Mouse (Mus musculus): ENCODE results near the gene Arhgap10. TPM values are rescaled to one million over a fixed set of nuclear protein-coding genes. Genes with fewer than 3 reads are reported as not detected.

Arhgap10 gene
- total and polyA plus RNA-seq, 3 experiments = 13.1 to 22.8 TPM; not detected in 1

- Histone ChIP-seq H3K4me1 (ENCODE audit: control insufficient read depth in 1 of 2, insufficient read depth in 2 of 2, low read length in 2 of 2) (peaks cover 2 to 3% of the 10 kb centered on the region in 2 experiments; a peak in 3 of 4 replicates), H3K36me3 (ENCODE audit: control insufficient read depth in 1 of 2, insufficient read depth in 2 of 2, low read length in 2 of 2) (peaks cover 0 to 7% of the 10 kb centered on the region in 2 experiments; a peak in 2 of 4 replicates), H3K4me3 (ENCODE audit: control insufficient read depth in 1 of 2, insufficient read depth in 1 of 2, low read depth in 2 of 2, low read length in 2 of 2) (no peak overlapping the region), H3K27ac (ENCODE audit: control insufficient read depth, low read depth, low read length) (no peak overlapping the region), H3K79me2 (ENCODE audit: control insufficient read depth, insufficient read depth, low read length, poor library complexity) (peaks cover 4% of the 10 kb centered on the region; the same call in 1 of the 2 replicates), H3K27me3 (ENCODE audit: control insufficient read depth in 1 of 2, insufficient read depth in 2 of 2, low read length in 2 of 2) (no peaks in the 10 kb centered on the region), H3K9me3 (replicated peaks; ENCODE audit: insufficient read depth, low read length) (no peaks in the 10 kb centered on the region), H3K9ac (ENCODE audit: control insufficient read depth, low read depth, low read length, poor library complexity, severe bottlenecking) (no peak overlapping the region)
- TF ChIP-seq TAL1 (IDR thresholded peaks at IDR 0.05; ENCODE audit: low read length) = no peak
- no peak for DNase-seq (ENCODE audit: low read depth, low spot score)
Observed at GRCm38 (mm10) chr8:77445642-77446041, 72.1 kb downstream of the Arhgap10 start.

DNA sequence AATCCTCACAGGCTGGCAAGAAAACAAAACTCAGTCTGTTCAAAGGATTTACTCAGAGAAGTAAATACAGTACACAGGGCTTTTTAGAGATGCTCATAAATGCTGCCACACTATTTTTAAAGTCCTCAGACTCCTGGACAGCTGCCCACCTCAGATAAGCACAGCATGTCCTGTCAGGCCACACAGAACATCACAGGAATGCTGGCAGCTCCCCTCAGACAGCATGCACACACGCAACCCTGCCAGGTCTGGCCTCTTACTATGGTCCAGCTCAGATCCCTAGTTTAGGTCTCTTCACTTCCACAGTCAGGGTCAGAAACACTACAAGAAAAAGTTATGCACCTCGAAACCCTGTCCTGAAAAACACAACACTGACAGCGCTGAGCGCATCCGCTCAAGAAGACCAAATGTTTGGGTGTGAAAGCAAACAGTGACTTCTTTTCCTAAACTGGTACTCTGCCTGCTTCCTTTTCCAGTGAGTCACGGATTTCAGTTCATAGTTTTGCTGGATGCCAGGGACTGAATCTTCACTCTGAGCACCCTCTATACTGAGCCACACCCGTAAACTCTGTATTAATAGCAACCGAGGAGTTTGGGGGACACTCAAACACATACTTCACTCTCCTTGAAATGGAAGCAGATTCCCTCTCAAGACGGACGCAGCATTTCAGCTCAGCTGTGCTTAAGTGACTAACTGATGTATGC, 73.4 kb downstream of the Arhgap10 start:
- Histone ChIP-seq H3K27me3 (ENCODE audit: control insufficient read depth in 1 of 2, insufficient read depth in 2 of 2, low read length in 2 of 2) (no peaks in the 10 kb centered on the region), H3K4me3 (ENCODE audit: control insufficient read depth in 1 of 2, insufficient read depth in 1 of 2, low read depth in 2 of 2, low read length in 2 of 2) (no peak overlapping the region), H3K9me3 (replicated peaks; ENCODE audit: insufficient read depth, low read length) (no peaks in the 10 kb centered on the region), H3K4me1 (ENCODE audit: control insufficient read depth in 1 of 2, insufficient read depth in 2 of 2, low read length in 2 of 2) (peaks cover 2 to 3% of the 10 kb centered on the region in 2 experiments; a peak in 3 of 4 replicates), H3K36me3 (ENCODE audit: control insufficient read depth in 1 of 2, insufficient read depth in 2 of 2, low read length in 2 of 2) (peaks cover 0 to 7% of the 10 kb centered on the region in 2 experiments; a peak in 2 of 4 replicates), H3K9ac (ENCODE audit: control insufficient read depth, low read depth, low read length, poor library complexity, severe bottlenecking) (no peak overlapping the region), H3K27ac (ENCODE audit: control insufficient read depth, low read depth, low read length) (no peak overlapping the region), H3K79me2 (ENCODE audit: control insufficient read depth, insufficient read depth, low read length, poor library complexity) (peaks cover 4% of the 10 kb centered on the region; the same call in 1 of the 2 replicates)
- DNase-seq (ENCODE audit: low read depth, low spot score) = no peak
- no peak for TF ChIP-seq ZNF384 (IDR thresholded peaks at IDR 0.05; ENCODE audit: low read depth, low read length)
- TF ChIP-seq USF1 (IDR thresholded peaks at IDR 0.05; ENCODE audit: low read depth, low read length) = no peak
- no peak for TF ChIP-seq HCFC1 (IDR thresholded peaks at IDR 0.05; ENCODE audit: low read depth, low read length)
- no peak for TF ChIP-seq GABPA (IDR thresholded peaks at IDR 0.05; ENCODE audit: low read depth, low read length)
- no peak for TF ChIP-seq MYB (IDR thresholded peaks at IDR 0.05; ENCODE audit: low read depth, low read length)
- TF ChIP-seq CHD2 (IDR thresholded peaks at IDR 0.05; ENCODE audit: low read length) = no peak
- no peak for TF ChIP-seq TAL1 (IDR thresholded peaks at IDR 0.05; ENCODE audit: low read length)
- TF ChIP-seq KAT2A (conservative IDR thresholded peaks at IDR 0.05; ENCODE audit: low read depth, low read length) = no peak
- TF ChIP-seq POLR2AphosphoS2 (IDR thresholded peaks at IDR 0.05; ENCODE audit: low read length) = no peak
- TF ChIP-seq CHD1 (IDR thresholded peaks at IDR 0.05; ENCODE audit: low read depth, low read length) = no peak
- TF ChIP-seq EP300 (IDR thresholded peaks at IDR 0.05; ENCODE audit: low read depth in 1 of 2, low read length in 2 of 2) = no peak
- no peak for TF ChIP-seq RAD21 (IDR thresholded peaks at IDR 0.05; ENCODE audit: low read depth, low read length)
- no peak for TF ChIP-seq SIN3A (IDR thresholded peaks at IDR 0.05; ENCODE audit: low read length)
- TF ChIP-seq SMC3 (IDR thresholded peaks at IDR 0.05; ENCODE audit: low read depth, low read length) = no peak
